Mouse (Mus musculus) heart, postnatal 10 days (tissue): ENCODE measurements at regions not wholly inside any gene's neighbourhood (a gene's known extent, or its start where the extent isn't known, plus 50 kb on each side); places are given as distances from the start of the nearest gene placed in this dataset.

Experiments used
- DNase-seq, 2 experiments: peaks; one replicate each; pipeline ENCODE4 v3.0.0; 2021
- intact Hi-C: fragments of 180-260 bp; cut with DNase I; formaldehyde crosslinking; loops from one replicate; pipeline ENCODE4 v1.15.1; 2025

DNA sequence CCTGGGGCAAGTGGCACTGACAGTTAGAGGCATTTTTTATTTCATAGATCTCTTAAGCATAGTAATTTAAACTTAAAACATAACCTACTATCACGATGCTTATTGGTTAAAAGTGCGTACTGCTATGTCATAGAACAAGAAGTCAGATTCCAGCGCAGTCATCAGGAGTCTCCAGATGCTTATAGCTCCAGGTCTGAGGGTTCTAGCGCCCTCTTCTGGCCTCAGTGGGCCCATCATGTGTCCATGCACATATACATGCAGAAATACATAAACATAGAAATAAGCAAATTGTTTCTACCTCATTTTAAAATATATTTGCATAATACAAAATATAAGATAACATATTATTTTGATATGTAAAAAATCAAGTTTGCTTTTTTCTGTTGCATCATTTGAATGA, 1002.8 kb upstream of the Adgrl2 start:
- no peak for DNase-seq
- intact Hi-C loops = no loop called here

- intact Hi-C loops = no loop called here
- DNase-seq = no peak
Measured at GRCm38 (mm10) chr3:149987801-149988200, 997.4 kb upstream of the Adgrl2 start.

DNA sequence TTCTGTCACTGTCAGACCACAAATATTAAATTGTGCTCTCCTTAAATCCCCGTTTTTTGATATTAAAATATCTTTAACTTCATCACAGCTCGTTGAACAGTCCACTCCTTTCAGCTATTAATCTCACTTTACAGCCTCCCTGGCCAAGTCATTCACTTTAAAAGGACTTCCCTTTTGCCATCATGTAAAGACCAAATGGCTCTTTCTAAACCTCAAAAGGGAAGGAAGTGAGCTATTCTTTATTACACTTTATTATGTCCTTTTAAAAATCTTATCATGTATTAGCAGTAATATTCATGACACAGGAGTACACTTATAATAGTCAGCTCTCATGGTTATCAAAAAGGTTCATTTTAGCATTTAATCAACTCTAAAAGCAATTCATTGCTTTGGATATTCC, 966.6 kb upstream of the Adgrl2 start:
- no peak for DNase-seq

GRCm38 (mm10) chr3:149936197-149936596, 945.8 kb upstream of the Adgrl2 start:
- intact Hi-C loops = no loop called here
- no peak for DNase-seq

More for the DNA sequence above, 966.6 kb upstream of the Adgrl2 start:
- intact Hi-C loops = no loop called here

GRCm38 (mm10) chr3:149934832-149935231, 944.5 kb upstream of the Adgrl2 start:
- intact Hi-C loops = no loop called here
- no peak for DNase-seq

DNA sequence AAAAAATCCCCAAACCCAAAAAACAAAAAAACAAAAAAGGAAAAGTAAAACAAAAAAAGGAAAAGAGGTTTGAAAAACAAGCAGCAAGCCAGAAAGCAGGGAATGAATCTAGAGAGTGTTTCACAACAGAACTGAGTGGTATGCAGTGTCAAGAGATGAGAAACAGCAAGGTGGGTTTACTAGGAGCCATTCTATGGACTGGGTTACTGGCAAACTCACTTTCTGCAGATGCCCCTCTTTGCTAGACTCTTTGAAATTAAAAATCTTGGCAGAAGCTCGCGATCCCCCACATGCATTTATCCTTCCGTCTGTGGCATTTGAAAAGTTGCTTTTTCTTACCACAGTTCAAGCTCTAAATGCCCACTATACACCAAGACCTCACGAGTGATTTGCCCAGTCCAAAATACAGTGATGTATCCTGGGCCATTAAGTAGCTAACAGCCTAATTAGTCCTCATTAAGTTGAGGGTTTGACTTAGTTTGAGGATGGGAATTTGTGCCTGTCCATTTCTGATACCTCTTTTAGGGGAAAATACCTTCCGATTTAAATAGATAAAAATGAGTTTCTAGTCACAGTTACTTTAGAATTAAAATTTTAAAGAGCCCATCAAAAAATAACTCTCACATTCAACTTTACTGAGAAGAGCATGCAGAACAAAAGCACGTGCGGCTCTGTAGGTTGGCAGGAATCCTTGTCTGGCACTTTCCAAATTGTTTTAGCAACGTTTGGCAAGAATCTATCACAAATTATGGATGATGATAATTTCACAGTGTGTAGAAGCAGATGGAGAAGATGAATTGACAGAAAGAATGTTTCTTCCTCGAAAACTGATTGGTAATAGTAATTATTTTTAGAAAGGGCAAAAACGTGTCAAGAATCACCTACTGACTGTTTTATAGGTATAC, 938.4 kb upstream of the Adgrl2 start:
- no peak for DNase-seq
- intact Hi-C loops = no loop called here

GRCm38 (mm10) chr3:149920206-149920605, 929.9 kb upstream of the Adgrl2 start:
- no peak for DNase-seq
- intact Hi-C loops = no loop called here

DNA sequence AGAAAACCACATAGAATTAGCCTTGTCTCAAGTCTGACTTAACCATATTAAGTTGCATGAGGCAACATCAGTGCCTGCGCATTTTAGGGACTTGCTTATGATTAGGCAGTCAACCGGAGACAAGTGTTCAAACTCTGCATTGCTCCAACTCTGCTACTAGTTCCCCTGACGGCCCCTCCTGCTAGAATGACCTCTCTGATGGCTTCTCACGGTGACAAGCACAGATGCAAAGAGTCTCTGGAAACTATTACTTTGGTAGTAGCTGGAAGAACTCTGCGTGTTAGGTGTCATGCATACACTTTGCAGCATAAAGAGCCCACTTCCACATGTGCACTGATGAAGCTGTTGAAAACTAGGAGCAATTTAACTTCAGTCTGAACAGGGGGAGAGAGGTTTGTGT, 927.8 kb upstream of the Adgrl2 start:
- intact Hi-C loops = no loop called here
- DNase-seq = no peak

GRCm38 (mm10) chr3:149910721-149911120, 920.4 kb upstream of the Adgrl2 start:
- DNase-seq = no peak
- intact Hi-C loops = no loop called here

DNA sequence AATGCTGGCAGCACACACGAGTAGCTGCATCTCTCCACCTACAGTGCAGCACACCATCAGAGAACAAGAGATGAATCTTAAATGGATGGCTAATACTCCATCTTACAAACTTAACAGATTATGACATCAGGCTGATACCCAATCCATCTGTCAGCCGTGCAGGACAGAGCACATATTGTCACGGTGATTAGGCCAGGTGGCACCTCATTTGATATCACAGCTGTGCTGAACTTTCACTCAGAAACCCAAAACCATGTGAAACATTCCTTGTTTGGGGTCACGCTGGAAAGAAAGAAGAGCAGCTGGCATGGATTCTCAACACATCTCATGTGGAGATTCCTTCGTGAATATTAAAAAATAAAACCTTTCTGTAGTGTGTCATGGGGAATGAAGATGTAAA, 911.4 kb upstream of the Adgrl2 start:
- intact Hi-C loops = no loop called here
- DNase-seq = no peak

GRCm38 (mm10) chr3:149876553-149876952, 886.2 kb upstream of the Adgrl2 start:
- DNase-seq = no peak
- intact Hi-C loops = no loop called here

- intact Hi-C loops = no loop called here
- no peak for DNase-seq
Measured at GRCm38 (mm10) chr3:149865945-149866344, 875.6 kb upstream of the Adgrl2 start.

DNA sequence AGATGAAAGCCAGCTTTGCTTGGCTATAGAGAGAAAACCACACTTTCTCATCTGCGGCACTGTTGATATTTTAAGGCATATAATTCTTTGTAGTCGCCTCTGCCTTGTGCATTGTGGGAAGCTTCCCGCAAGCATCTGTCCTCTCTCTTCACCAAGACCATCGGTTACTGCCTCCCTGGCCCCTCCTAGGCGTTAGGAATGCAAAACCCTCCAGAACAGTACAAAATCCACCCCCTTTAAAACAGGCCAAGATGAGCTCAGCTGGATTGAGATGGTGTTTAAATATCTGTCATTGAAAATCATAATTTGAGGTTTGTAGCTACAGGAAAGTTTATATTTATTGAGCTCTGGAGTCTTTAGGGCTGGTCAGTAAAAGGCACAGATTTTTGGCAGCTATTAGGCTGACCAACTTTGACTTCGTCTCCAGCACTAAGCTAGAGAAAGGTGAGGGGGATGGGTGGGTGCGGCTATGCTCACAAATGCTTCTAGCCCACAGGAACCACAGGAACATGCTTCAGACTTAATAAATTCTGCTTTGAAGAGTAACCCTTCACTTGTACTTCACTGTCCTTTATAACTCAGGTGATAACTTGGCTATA, 856.7 kb upstream of the Adgrl2 start:
- intact Hi-C loops = no loop called here
- no peak for DNase-seq

- DNase-seq = no peak
- intact Hi-C loops = no loop called here
Measured at GRCm38 (mm10) chr3:149845826-149846486, 855.6 kb upstream of the Adgrl2 start.

GRCm38 (mm10) chr3:149845083-149845825, 854.9 kb upstream of the Adgrl2 start:
- intact Hi-C loops = no loop called here

GRCm38 (mm10) chr3:149837921-149838320, 847.6 kb upstream of the Adgrl2 start:
- DNase-seq = no peak
- intact Hi-C loops = no loop called here

More at GRCm38 (mm10) chr3:149845083-149845825, 854.9 kb upstream of the Adgrl2 start:
- peak; percentile 2 to 6 for DNase-seq

DNA sequence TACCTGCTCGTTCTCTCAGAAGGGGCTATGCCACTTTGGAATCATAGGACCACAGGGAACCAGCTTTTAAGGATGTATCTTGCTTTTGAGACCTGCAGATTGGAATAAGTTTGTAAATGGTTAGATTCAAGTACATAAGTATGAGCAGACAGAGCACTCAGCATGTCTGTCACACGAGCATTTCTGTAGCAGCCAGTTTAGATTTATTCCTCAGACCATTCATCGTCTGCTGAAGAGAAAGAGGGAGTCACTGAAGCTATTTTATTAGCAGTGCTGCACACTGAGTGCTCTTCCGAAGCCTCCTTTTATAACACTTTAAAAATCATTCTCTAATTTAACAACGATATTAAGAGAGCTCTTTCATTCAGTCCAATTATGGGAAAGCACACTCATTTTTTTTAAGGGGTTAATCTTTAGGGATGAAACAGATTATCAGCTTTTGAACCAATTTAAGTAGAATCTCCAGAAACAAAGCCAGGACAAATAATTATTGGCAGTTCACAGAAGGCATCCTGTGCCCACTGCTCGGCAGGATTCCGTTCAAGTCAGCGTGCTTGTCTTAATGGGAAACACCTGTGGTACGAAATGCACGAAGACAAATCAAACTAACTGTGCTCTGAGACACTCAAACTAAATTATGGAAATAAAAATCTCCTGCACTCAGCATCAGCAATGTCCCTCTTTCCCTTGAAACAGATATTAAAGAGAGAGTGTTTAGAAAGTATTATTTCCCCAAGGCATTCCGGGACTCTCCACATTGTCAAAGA, 846.3 kb upstream of the Adgrl2 start:
- intact Hi-C loops = no loop called here
- DNase-seq = no peak

DNA sequence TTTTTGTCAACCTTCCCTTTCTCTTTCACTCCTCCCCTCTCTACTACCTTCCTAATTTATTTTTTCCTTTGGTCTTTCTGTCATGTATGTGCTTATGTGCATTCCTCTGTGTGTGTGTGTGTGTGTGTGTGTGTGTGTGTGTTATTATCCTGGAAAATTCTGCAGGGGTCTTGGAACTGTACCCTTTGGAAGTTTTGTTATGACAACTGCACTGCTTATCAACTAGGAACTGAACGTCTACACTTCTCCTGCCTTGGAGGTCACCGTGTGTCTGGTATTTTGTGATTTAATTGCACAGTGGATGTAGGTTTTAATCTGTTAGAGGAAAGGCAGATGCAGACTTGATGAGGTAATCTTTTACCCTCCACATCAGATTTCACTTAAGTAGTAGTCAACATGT, 836.8 kb upstream of the Adgrl2 start:
- intact Hi-C loops = no loop called here
- DNase-seq = no peak

GRCm38 (mm10) chr3:149826757-149827156, 836.4 kb upstream of the Adgrl2 start:
- DNase-seq = no peak
- intact Hi-C loops = no loop called here

DNA sequence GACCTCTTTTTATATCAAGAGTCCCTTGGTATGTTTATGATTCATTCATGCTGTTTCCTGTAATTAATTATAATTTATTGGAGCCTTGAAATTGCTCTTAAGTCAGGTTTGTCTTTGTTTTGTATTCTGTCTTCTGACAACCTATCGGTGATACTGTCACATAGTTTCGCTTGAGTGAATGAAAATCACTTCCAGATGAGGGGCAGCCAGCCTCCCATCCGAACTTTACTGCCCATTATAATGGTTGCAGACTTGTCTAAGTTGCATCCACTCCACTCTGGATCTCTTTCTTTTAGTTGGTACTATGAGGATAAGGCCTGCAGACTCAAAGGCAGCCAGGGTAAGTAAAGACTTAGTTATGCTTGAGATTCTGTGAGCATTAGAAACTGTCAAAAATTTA, 830.3 kb upstream of the Adgrl2 start:
- no peak for DNase-seq
- intact Hi-C loops = no loop called here
